Mouse (Mus musculus) B cell, adult 67 days (primary cell): Measurements from ENCODE around the gene Rps23. TPM values are rescaled to one million over a fixed set of nuclear protein-coding genes. Genes with fewer than 3 reads are reported as not detected.

Experiments used
- total RNA-seq, 2 experiments: library from RNA; stranded (reverse); gene quantifications; 4 replicates each; pipeline ENCODE4 v1.2.4; 2023

The Rps23 gene
- 100 to 1,000 TPM; 863 to 877 TPM for total RNA-seq

DNA sequence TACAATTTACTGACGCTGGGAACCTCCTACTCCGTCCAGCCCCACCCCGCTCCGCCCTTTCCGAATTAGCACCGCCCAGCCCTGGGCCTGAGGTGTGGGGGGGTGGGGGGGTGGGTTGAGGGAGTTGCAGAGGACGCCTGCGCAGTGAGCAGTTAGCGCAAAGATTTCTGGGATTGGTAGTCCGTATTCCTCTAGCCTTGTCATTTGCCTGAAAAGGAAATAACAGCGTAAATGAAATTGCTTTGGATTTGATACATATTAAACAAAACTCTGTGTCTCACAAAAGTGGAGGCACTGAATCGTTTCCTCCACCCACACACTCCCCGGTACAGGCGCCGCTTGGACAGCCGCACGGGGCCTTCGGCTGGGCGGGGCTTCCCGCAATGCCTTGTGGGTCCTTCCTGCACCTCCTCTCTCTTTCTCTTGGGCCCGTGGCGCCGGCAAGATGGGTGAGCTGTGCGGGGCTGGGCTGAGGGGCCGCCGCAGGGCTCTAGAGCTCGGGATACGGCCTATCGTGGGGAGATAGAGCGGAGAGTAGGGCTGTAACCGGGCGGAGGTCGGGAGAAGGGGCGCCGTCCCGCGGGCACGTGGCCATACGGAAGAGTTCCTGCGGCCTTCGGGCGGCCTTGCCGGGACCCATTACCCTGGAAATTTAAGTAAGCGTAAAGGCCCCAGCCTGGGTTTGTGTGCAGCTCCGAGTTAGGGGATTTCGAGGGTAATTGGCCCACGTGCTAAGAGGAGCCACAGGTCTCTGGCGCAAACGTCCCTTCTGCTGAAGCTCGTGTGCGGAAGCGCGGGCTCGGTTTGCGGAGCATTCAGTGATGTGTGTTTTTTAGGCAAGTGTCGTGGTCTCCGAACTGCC, at the start of gene Rps23:
Gene Rps23, plus strand, starts transcription at position 208 of the 862 bp plus-strand sequence.

DNA sequence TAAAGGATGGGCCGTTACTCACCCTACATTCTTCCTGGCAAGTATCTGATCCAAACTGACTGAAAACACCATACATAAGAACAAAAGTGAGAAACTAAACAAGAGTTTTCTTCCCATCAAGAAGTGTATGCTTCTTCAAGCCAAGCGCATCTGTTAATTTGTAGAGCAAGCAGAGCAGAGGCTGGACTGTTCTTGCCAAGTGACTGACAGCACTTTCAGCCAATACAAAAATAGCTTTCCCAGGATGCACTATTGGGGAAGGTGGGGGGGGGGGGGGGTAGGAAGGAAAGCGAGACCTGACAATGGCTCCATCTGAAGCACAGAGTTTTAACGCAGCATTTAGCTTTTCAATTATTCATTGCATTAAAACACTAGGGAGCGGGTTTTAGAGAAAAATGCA, 17.6 kb upstream of the Rps23 start, which contains the start of gene Atp6ap1l:
Gene Atp6ap1l, minus strand, starts transcription at position 180 of the 400 bp plus-strand sequence.

Other genes starting within 250 kb of the Rps23 start
- not detected for gene Atp6ap1l, start 17.6 kb upstream of the Rps23 start, total RNA-seq